In the genomic region with DNA sequence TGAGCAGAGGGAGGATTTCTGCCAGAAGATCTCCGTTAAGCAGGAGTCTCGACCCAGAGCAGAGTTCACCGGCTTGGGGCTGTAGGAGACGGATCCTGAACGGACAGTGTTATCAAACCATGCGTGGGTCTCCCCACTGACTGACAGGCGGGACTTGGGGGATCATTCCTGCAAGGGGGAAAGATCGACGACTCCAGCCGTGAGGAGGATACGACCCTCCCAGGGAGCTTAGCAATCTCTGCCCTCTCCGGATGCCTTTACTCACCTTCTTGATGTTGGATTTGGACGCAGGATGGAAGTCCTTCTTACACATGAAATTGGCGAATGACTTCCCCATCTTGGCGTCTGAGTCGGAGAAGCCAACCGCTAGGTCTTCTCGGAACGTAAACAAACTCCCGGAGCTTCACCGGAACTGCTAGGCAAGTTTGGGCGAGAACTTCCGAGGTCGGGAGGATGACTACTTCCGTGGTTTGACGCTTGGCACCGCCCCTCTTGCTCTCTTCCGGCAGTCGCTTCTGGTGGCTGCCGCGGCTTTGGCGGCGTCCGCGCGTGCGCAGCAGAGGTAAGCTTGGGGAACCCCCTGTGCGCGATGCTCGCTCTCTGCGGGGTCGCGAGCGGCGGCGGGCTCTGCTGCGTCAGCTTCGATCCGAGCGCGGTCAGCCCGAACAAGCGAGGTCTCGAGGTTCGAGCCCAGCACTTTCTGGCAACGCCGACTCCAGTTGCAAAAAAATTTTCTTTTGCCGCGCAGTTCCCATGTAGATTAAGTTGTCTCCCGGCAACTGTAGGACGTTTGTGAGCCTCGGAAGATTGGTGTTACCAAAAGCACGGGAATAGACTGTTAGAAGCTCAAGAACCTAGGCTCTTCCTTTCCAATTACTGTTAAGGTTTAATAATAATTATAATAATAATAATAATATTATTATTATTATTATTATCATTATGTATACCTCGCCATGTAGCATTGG, we compare ENCODE assay signal across 8 mouse cellular contexts. TPM values are rescaled to one million over a fixed set of nuclear protein-coding genes. Genes with fewer than 3 reads are reported as not detected.
A peak's percentile ranks its signal among the peaks of the same experiment; 100 is the strongest.
DNase-seq lines count a peak whose midpoint lies in the region; ATAC-seq and TF ChIP-seq lines count a peak whose summit lies in the region.

Gene Scrn3 (plus strand): TSS at position 450 of the 965 bp plus-strand sequence.
Gene Cir1 (minus strand): TSS at position 550 of the 965 bp plus-strand sequence.

- peak within 1 kb of the TSS; percentile 78 for H3K4me3 ChIP-seq in hindbrain, embryonic 10.5 days
- H3K4me3 ChIP-seq in lung, postnatal 0 days (ENCODE audit: low read depth, low read length), result peak within 1 kb of the TSS; percentile 75

- H3K27ac ChIP-seq in hindbrain, embryonic 10.5 days, result peak within 1 kb of the TSS; percentile 92
- peak within 1 kb of the TSS; percentile 74 for H3K27ac ChIP-seq in lung, postnatal 0 days (ENCODE audit: low read length)

- TF ChIP-seq EP300 in lung, postnatal 0 days (IDR thresholded peaks at IDR 0.05), result peak; percentile 65; the same call in 1 of the 2 replicates

- peaks cover 19% of the 10 kb centered on the region for H3K4me1 ChIP-seq in hindbrain, embryonic 10.5 days (replicated peaks)
- H3K4me1 ChIP-seq in lung, postnatal 0 days (ENCODE audit: insufficient read depth, low read depth, low read length), result peaks cover 3% of the 10 kb centered on the region; the same call in 1 of the 2 replicates

- ATAC-seq in frontal cortex, adult (ENCODE audit: low TSS enrichment), result peak; percentile 99
- ATAC-seq in lung, postnatal 0 days, result peak; percentile 99

- H3K4me2 ChIP-seq in lung, postnatal 0 days (replicated peaks; ENCODE audit: low read depth, low read length), result peak within 1 kb of the TSS; percentile 72

- WGBS in hindbrain, embryonic 10.5 days, result under 1% methylated on average over 64 of the region's 64 CpGs
- WGBS in lung, postnatal 0 days, result under 1% methylated on average over 64 of the region's 64 CpGs

- peaks cover 25% of the 10 kb centered on the region for H3K36me3 ChIP-seq in hindbrain, embryonic 10.5 days
- peaks cover 9% of the 10 kb centered on the region; the same call in 1 of the 2 replicates for H3K36me3 ChIP-seq in lung, postnatal 0 days (ENCODE audit: insufficient read depth, low read length)

- DNase-seq in MN1 (ENCODE audit: low spot score), result peak; percentile 98
- peak; percentile 93 for DNase-seq in cerebellum, adult 9-10 months
- peak; percentile 96 for DNase-seq in hindbrain, embryonic 10.5 days (ENCODE audit: low spot score)
- DNase-seq in layer of hippocampus, adult 9-11 months, result peak; percentile 96
- peak; percentile 99 for DNase-seq in lung, postnatal 0 days (ENCODE audit: low spot score)
- peak; percentile 86 for DNase-seq in ovary, postnatal 14 days (ENCODE audit: low spot score)
- DNase-seq in thymus, postnatal 14 days, result peak; percentile 96

- no peaks in the 10 kb centered on the region for H3K9me3 ChIP-seq in hindbrain, embryonic 10.5 days
- H3K9me3 ChIP-seq in lung, postnatal 0 days (ENCODE audit: low read length), result no peaks in the 10 kb centered on the region

- no peak for TF ChIP-seq CTCF in lung, postnatal 0 days (IDR thresholded peaks at IDR 0.05)

- peak within 1 kb of the TSS; percentile 88 for H3K9ac ChIP-seq in lung, postnatal 0 days (replicated peaks; ENCODE audit: low read depth)

- no peaks in the 10 kb centered on the region for H3K27me3 ChIP-seq in hindbrain, embryonic 10.5 days (ENCODE audit: insufficient read depth, poor library complexity, severe bottlenecking)
- no peaks in the 10 kb centered on the region for H3K27me3 ChIP-seq in lung, postnatal 0 days (replicated peaks; ENCODE audit: insufficient read depth, low read length)

RNA-seq across cellular contexts. Expression of gene Scrn3, which starts in this region (rescaled TPM):
- polyA plus RNA-seq in hindbrain, embryonic 10.5 days (2016; fragmentation: Nextera tagmentation; extraction: Ambion mirVana), result 8.3 and 14.2 TPM in 2 replicates
- polyA plus RNA-seq in lung, postnatal 0 days (2015; fragmentation: Nextera tagmentation; extraction: Ambion mirVana), result 10.9 and 12.8 TPM in 2 replicates

RNA-seq across cellular contexts. Expression of gene Cir1, which starts in this region (rescaled TPM):
- 11.7 and 14.9 TPM in 2 replicates for polyA plus RNA-seq in hindbrain, embryonic 10.5 days (2016; fragmentation: Nextera tagmentation; extraction: Ambion mirVana)
- polyA plus RNA-seq in lung, postnatal 0 days (2015; fragmentation: Nextera tagmentation; extraction: Ambion mirVana), result 38.9 and 39.3 TPM in 2 replicates

Comparison
In these comparisons a context has a peak if more than half of its experiments do, and no peak if none do; other contexts are left out.
1. Peak in every context shown above with its lines: DNase-seq, ATAC-seq, H3K4me3 ChIP-seq and H3K27ac ChIP-seq.